Mouse (Mus musculus) neural tube, embryonic 15.5 days (tissue): ENCODE results near the gene Dennd4a. TPM values are rescaled to one million over a fixed set of nuclear protein-coding genes. Genes with fewer than 3 reads are reported as not detected.

Experiments
- ATAC-seq: fragments of 200-750 bp; cut with Nextera tagmentation; 2 replicates; pipeline ENCODE4 v1.8.0; 2017; ENCODE audit warnings: mild to moderate bottlenecking, moderate TSS enrichment, moderate library complexity; ENCODE audit not compliant: low FRiP score
- H3K27ac ChIP-seq: fragments of 300-500 bp; sonication (generic); replicated peaks from 2 replicates; pipeline ENCODE4 v1.5.1; 2015; ENCODE audit warnings: mild to moderate bottlenecking, inconsistent platforms
- H3K27me3 ChIP-seq: fragments of 300-500 bp; sonication (generic); replicated peaks from 2 replicates; pipeline ENCODE4 v1.6.1; 2015; ENCODE audit warnings: inconsistent platforms
- H3K36me3 ChIP-seq: fragments of 300-500 bp; sonication (generic); 2 replicates; pipeline ENCODE4 v1.6.1; 2015; ENCODE audit warnings: inconsistent platforms
- H3K4me1 ChIP-seq: fragments of 300-500 bp; sonication (generic); 2 replicates; pipeline ENCODE4 v1.6.1; 2015; ENCODE audit warnings: inconsistent platforms
- H3K4me2 ChIP-seq: fragments of 300-500 bp; sonication (generic); 2 replicates; pipeline ENCODE4 v1.6.1; 2015; ENCODE audit warnings: inconsistent platforms, mild to moderate bottlenecking, moderate library complexity
- H3K4me3 ChIP-seq: fragments of 300-500 bp; sonication (generic); replicated peaks from 2 replicates; pipeline ENCODE4 v1.5.1; 2015; ENCODE audit warnings: mild to moderate bottlenecking, inconsistent platforms
- H3K9ac ChIP-seq: fragments of 300-500 bp; sonication (generic); replicated peaks from 2 replicates; pipeline ENCODE4 v1.6.1; 2015; ENCODE audit warnings: mild to moderate bottlenecking, inconsistent platforms
- H3K9me3 ChIP-seq: fragments of 300-500 bp; sonication (generic); replicated peaks from 2 replicates; pipeline ENCODE4 v1.6.1; 2016; ENCODE audit warnings: inconsistent platforms
- WGBS: fragments of 180-500 bp; shearing (Covaris S2); methylation state at CpG from one replicate; pipeline ENCODE4 v1.1.7; 2015; ENCODE audit warnings: mixed read lengths; 5-methylcytosine and 5-hydroxymethylcytosine counted together
- polyA plus RNA-seq: library from polyadenylated mRNA; unstranded; fragments of >200 nt; fragmentation: Nextera tagmentation; extraction: Ambion mirVana; gene quantifications from 2 replicates; pipeline ENCODE4 v1.2.1, GENCODE M21; 2015

Dennd4a gene
- polyA plus RNA-seq, 1 experiment from 2014 or later = 9.0 TPM

DNA sequence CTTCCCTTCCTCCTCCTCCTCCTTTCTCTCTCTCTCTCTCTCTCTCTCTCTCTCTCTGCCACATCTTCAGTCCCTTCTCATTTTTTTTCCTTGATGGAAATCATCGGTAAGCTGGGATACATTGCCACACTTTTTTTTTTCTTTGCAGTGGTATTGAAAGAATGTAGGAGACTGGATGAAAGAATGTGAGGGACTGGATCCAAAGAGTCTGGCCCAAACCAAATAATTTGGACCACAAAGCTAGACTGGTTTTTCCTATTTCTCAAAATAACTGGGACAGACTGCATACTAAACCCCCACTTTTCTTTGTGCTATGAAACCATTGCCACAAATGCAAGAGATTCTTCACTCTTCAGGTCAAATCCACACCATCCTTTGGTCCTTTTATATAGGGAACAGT, 19.5 kb upstream of the Dennd4a start:
- no peaks in the 10 kb centered on the region for H3K36me3 ChIP-seq
- no peaks in the 10 kb centered on the region for H3K27me3 ChIP-seq
- H3K9ac ChIP-seq = no peak overlapping the region
- WGBS = 85% methylated on average over 1 of the region's 1 CpGs
- no peak overlapping the region for H3K27ac ChIP-seq
- no peak overlapping the region for H3K4me2 ChIP-seq
- ATAC-seq = no peak
- H3K9me3 ChIP-seq = no peaks in the 10 kb centered on the region
- H3K4me3 ChIP-seq = no peak overlapping the region
- H3K4me1 ChIP-seq = no peaks in the 10 kb centered on the region

DNA sequence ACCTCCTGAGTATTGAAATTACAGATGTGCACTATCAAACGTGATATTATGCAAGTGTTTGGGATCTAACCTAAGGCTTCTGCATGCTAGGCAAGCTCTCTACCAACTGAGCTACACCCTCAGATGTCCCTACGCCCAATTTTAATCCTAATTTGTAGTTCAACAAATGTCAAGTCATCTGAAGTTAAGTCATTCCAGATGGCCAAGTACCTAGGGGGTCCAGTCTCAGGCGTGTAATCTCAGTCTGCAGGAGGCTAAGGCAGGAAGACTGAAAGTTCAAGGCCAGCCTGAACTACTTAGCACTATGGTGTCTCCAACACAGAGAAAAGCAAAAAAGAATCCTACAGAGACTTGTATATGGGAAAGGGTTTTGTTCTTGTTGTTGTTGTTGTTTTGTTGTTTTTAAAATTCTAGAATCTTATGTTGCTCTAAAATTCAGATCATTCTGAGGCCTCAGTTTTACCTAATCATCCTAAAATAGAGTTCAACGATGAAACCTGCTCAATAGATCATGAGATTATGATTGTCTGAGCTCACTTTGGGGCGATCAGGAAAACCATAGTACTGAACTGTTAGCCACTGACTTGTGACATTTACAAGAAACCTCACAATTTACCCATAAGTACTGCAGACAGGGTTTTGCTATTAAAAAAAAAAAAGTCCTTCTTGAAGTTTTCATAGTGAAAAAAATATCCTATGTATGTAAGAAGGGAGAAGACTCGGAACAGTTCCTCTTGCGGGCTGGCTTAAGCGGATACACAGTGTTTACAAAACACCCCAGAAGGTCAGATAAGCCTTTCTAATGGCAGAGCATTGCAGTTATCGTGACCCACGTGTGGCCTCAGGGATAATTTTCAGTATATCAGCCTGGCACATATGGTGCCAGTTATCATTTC, 18.5 kb upstream of the Dennd4a start:
- no peak for ATAC-seq
- no peak overlapping the region for H3K4me3 ChIP-seq
- H3K27ac ChIP-seq = no peak overlapping the region
- no peak overlapping the region for H3K4me2 ChIP-seq
- H3K9me3 ChIP-seq = no peaks in the 10 kb centered on the region
- H3K27me3 ChIP-seq = no peaks in the 10 kb centered on the region
- H3K4me1 ChIP-seq = no peaks in the 10 kb centered on the region
- H3K36me3 ChIP-seq = no peaks in the 10 kb centered on the region
- no peak overlapping the region for H3K9ac ChIP-seq
- 84% methylated on average over 10 of the region's 10 CpGs for WGBS

DNA sequence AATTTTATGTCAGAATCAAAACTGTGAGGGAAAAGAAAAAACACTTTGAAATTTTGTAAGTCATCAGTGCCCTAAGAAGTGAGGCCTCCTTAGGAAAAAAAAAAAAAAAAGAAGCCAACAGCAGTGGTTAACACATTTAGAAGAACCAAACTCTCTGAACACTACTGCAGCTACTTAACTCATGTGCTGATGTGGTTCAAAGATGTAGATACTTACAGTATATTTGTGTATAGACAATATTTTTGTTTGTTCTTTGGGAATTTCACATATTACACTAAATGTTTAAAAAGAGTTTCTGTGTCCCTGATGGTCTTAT, 17.9 kb upstream of the Dennd4a start:
- H3K9ac ChIP-seq = no peak overlapping the region
- H3K4me3 ChIP-seq = no peak overlapping the region
- H3K9me3 ChIP-seq = no peaks in the 10 kb centered on the region
- no peaks in the 10 kb centered on the region for H3K27me3 ChIP-seq
- H3K4me2 ChIP-seq = no peak overlapping the region
- H3K27ac ChIP-seq = no peak overlapping the region
- no peaks in the 10 kb centered on the region for H3K36me3 ChIP-seq
- no peaks in the 10 kb centered on the region for H3K4me1 ChIP-seq
- ATAC-seq = no peak

DNA sequence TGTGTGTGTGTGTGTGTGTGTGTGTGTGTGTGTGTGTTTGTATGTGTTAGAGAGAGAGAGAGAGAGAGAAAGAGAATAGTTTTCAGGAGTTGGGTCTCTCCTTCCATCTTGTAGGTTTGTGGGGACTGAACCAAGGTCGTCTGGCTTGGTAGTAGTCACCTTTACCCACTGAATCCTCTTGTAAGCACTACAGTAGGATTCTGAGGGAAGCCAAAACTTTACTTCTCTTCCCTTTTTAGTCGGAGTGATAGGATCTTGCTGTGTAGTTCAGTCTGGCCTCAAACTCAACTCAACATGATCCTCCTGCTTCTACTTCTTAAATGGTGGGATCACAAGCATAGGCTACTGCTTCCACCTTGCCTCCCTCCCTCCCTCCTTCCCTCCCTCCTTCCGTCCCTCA, 17.3 kb upstream of the Dennd4a start:
- 75% methylated on average over 3 of the region's 3 CpGs for WGBS
- H3K27me3 ChIP-seq = no peaks in the 10 kb centered on the region
- no peak for ATAC-seq

DNA sequence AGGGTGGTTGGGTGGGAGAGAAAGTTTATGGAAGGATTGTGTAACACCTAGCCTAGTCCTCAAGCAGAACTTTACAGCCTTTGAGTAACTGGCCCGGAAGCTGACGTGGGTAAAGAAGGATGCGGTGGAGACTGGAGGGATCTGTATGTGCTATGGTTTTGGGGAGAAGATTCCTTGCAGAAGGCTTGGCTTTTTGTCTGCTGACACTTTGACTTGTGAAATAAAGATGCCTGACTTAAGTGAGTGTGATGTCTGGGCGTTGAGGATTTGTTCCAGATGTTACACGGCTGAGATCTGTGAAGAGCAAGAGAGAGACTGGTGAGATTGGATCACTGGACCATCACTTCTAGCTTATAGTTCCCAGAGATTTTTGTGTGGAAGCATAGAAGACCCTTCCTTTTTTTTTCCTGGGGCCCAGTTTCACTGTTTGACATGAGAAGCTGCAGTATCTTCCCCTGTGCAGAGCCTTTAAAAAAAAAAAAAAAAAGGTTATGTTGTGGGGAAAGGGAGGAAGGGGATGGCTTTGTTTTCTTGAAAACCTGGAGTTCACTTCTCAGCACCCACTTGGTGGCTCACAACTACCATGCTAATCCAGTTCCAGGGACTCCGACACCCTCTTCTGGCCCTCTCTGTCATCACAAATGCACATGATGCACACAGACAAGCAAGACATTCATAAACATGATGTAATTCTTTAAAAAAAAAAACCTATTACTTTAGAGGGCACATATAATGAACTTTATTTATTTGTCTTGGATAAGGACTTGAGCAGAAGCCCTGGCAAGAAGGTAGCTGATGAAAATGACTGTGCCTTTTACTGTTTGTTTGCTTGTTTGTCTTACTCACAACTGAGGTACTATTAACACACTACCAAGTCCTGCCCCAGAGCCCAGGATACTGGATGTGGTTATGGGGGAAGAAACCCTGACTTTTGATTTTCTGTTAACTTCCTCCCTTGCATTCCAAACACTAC, 16.4 kb upstream of the Dennd4a start:
- H3K4me2 ChIP-seq = no peak overlapping the region
- WGBS = 88% methylated on average over 6 of the region's 6 CpGs
- no peak overlapping the region for H3K4me3 ChIP-seq
- no peaks in the 10 kb centered on the region for H3K4me1 ChIP-seq
- H3K27me3 ChIP-seq = no peaks in the 10 kb centered on the region
- no peaks in the 10 kb centered on the region for H3K9me3 ChIP-seq
- no peak overlapping the region for H3K27ac ChIP-seq
- H3K36me3 ChIP-seq = no peaks in the 10 kb centered on the region
- ATAC-seq = no peak
- H3K9ac ChIP-seq = no peak overlapping the region

More for the DNA sequence above, 17.3 kb upstream of the Dennd4a start:
- Histone ChIP-seq H3K4me1 (no peaks in the 10 kb centered on the region), H3K9ac (no peak overlapping the region), H3K9me3 (no peaks in the 10 kb centered on the region), H3K4me2 (no peak overlapping the region), H3K4me3 (no peak overlapping the region), H3K36me3 (no peaks in the 10 kb centered on the region), H3K27ac (no peak overlapping the region)

DNA sequence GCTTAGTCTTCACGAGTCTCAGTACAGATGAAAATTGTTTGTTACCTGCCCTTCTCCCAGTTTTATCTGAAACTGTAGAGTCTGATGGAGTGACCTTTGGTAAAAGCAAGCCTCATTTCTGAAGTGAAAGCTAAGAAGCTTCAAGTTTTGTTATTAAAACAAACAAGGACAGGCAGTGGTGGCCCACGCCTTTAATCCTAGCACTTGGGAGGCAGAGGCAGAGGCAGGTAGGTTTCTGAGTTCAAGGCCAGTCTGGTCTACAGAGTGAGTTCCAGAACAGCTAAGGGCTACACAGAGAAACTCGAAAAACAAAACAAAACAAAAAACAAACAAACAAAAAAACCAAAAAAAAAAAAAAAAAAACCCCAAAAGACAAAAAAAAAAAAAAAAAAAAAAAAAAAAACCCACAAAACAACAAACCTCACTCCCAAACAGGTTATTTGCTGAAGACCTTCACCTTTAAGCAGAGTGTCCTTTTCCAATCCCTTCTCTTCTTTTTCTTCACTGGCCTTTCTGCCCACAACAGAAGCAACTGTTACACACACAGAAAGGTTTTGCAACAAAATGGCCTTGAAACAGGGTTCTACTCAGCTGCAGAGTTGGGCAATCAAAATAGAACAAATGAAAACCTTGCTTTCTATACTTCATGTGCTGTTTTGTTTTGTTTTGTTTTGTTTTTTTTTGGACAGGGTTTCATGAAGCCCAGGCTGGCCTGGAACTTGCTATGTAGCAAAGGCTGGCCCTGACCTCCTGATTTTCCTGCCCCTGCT, 15.1 kb upstream of the Dennd4a start:
- no peaks in the 10 kb centered on the region for H3K36me3 ChIP-seq
- H3K9ac ChIP-seq = no peak overlapping the region
- no peak overlapping the region for H3K4me2 ChIP-seq
- no peaks in the 10 kb centered on the region for H3K4me1 ChIP-seq
- no peak for ATAC-seq
- H3K4me3 ChIP-seq = no peak overlapping the region
- no peak overlapping the region for H3K27ac ChIP-seq
- H3K9me3 ChIP-seq = no peaks in the 10 kb centered on the region
- H3K27me3 ChIP-seq = no peaks in the 10 kb centered on the region
- WGBS = 74% methylated on average over 3 of the region's 3 CpGs

DNA sequence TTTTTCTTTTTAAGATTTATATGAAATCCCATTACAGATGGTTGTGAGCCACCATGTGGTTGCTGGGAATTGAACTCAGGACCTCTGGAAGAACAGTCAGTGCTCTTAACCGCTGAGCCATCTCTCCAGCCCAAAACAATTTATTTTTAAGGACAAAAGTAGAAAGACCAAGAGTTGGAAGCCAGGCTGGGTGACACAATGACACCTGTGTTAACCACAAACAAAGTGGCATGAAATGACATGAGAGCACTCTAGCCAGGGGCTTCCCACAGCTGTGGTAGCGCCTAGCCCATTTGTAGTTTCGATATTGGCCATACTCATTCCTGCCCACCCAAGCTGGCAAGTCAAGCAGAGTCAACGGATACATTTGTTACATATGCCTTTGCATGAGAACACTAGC, 13.7 kb upstream of the Dennd4a start:
- H3K9me3 ChIP-seq = no peaks in the 10 kb centered on the region
- no peak overlapping the region for H3K9ac ChIP-seq
- no peak for ATAC-seq
- H3K36me3 ChIP-seq = no peaks in the 10 kb centered on the region
- 91% methylated on average over 4 of the region's 4 CpGs for WGBS
- H3K27ac ChIP-seq = no peak overlapping the region
- no peaks in the 10 kb centered on the region for H3K27me3 ChIP-seq
- H3K4me2 ChIP-seq = no peak overlapping the region
- no peaks in the 10 kb centered on the region for H3K4me1 ChIP-seq
- no peak overlapping the region for H3K4me3 ChIP-seq

DNA sequence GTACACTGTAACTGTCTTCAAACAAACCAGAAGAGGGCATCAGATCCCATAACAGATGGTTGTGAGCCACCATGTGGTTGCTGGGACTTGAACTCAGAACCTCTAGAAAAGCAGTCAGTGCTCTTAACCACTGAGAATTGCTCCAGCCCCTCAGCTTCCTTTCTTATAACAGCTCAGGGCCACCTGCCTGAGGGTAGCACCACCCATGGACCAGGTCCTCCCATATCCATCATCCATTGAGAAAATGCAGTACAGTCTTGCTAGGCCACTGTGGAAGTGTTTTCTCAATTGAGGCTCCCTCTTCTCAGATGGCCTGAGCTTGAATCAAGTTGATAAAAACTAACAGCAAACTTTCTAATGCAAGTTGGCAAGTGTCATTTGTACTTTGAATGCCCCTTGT, 13.0 kb upstream of the Dennd4a start:
- no peaks in the 10 kb centered on the region for H3K27me3 ChIP-seq
- no peak overlapping the region for H3K4me2 ChIP-seq
- no peak for ATAC-seq
- H3K36me3 ChIP-seq = no peaks in the 10 kb centered on the region
- no peaks in the 10 kb centered on the region for H3K9me3 ChIP-seq
- H3K4me1 ChIP-seq = no peaks in the 10 kb centered on the region
- no peak overlapping the region for H3K27ac ChIP-seq
- no peak overlapping the region for H3K9ac ChIP-seq
- no peak overlapping the region for H3K4me3 ChIP-seq

DNA sequence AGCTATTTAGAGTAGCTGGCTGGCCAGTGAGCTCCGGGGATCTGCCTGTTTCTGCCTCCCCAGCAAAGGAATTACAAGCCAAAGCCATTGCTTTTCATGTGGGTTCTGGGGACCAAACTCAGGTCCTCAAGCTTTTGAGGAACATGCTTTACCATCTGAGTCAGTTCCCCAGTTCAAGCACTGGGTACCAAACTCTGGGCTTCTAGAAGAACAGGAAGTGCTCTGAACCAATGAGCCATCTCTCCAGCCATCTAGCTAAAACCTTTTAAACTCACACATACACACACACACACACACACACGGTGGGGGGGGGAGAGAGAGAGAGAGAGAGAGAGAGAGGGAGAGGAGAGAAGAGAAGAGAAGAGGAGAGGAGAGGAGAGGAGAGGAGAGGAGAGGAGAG, 12.3 kb upstream of the Dennd4a start:
- no peaks in the 10 kb centered on the region for H3K9me3 ChIP-seq
- 97% methylated on average over 1 of the region's 2 CpGs for WGBS

DNA sequence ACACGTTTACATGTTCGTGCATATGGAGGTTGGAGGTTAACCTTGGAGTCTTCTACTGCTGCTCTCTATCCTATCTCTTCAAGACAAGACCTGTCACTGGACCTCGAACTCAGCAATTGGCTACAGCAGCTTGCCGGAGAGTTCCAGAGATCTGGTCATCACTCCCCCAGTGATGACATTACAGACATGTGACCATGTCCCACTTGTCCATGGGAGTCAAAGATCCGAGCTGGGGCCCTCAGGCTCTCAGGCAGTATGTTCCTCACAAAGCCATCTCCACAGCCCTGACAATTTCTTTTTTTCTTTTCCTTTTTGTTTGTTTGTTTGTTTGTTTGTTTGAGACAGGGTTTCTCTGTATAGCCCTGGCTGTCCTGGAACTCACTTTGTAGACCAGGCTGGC, 11.6 kb upstream of the Dennd4a start:
- Histone ChIP-seq H3K4me1 (no peaks in the 10 kb centered on the region), H3K9me3 (no peaks in the 10 kb centered on the region), H3K9ac (no peak overlapping the region), H3K4me2 (no peak overlapping the region), H3K4me3 (no peak overlapping the region), H3K27me3 (no peaks in the 10 kb centered on the region), H3K27ac (no peak overlapping the region), H3K36me3 (no peaks in the 10 kb centered on the region)
- WGBS = 89% methylated on average over 5 of the region's 5 CpGs
- ATAC-seq = no peak

More for the DNA sequence above, 12.3 kb upstream of the Dennd4a start:
- H3K27ac ChIP-seq = no peak overlapping the region
- no peak for ATAC-seq
- H3K27me3 ChIP-seq = no peaks in the 10 kb centered on the region
- no peak overlapping the region for H3K4me2 ChIP-seq
- H3K36me3 ChIP-seq = no peaks in the 10 kb centered on the region
- H3K4me3 ChIP-seq = no peak overlapping the region
- H3K4me1 ChIP-seq = no peaks in the 10 kb centered on the region
- no peak overlapping the region for H3K9ac ChIP-seq

DNA sequence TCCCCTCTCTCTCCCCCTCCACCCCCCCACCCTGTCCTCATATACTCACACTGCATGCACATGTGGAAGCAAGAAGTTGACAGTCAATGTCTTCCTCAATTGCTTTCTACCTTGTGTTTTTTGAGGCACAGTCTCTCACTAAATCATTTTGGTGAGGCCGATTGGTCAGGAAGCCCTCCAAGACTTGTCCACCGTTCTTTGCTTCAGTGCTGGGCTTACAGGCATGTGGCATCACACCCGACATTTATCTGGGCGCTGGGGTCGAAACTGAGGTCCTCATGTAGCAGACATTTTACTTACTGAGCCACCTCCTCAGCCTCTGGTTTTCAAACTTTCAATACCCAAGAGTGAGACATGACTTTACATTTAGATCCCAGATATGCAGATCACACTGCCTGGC, 8.6 kb upstream of the Dennd4a start:
- H3K4me2 ChIP-seq = no peak overlapping the region
- no peaks in the 10 kb centered on the region for H3K9me3 ChIP-seq
- H3K9ac ChIP-seq = no peak overlapping the region
- no peaks in the 10 kb centered on the region for H3K36me3 ChIP-seq
- ATAC-seq = no peak
- H3K27ac ChIP-seq = no peak overlapping the region
- H3K27me3 ChIP-seq = no peaks in the 10 kb centered on the region
- H3K4me1 ChIP-seq = no peaks in the 10 kb centered on the region
- WGBS = 86% methylated on average over 5 of the region's 5 CpGs
- H3K4me3 ChIP-seq = no peak overlapping the region
